ENCODE assay signal across 27 mouse cellular contexts in the genomic region with DNA sequence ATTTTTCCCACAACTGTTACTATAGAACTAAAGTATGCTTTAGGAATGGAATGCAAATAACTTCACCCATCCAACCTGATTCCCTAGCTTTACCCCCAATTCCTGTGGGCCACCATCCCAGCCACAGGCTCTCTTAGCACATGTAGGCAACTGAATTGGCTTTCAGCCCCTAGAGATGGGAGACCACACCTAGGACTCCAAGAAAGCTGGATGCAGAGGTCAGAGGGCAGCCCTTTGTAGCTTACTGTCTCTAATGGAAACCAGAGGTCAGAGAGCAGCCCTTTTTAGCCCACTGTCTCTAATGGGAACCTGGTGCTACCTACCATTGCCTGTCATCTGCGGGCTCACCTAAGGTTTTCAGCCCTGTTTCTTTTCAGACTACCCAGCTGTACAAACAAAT. TPM values are rescaled to one million over a fixed set of nuclear protein-coding genes. Genes with fewer than 3 reads are reported as not detected.
DNase-seq lines count a peak whose midpoint lies in the region; ATAC-seq and TF ChIP-seq lines count a peak whose summit lies in the region.
"Had no signal": no experiment of that assay in that cellular context is flagged by ENCODE, and none has a peak within 500 bp of the region (broad histone marks: within the 10 kb centered on the region; RNA-seq: fewer than 3 reads in every experiment).

No protein-coding gene starts in this region.

- H3K4me2 ChIP-seq in liver, embryonic 11.5 days, result no peak overlapping the region
- H3K4me2 ChIP-seq in liver, embryonic 12.5 days, result no peak overlapping the region
- H3K4me2 ChIP-seq: forebrain, embryonic 13.5 days; heart, embryonic 11.5 days; hindbrain, embryonic 14.5 days; limb, embryonic 15.5 days; liver, embryonic 15.5 days; lung, embryonic 14.5 days; neural tube, embryonic 12.5 days had no signal

- no peaks in the 10 kb centered on the region for H3K27me3 ChIP-seq in liver, embryonic 11.5 days (replicated peaks; ENCODE audit: control insufficient read depth, insufficient read depth, low read length)
- peaks cover 5% of the 10 kb centered on the region for H3K27me3 ChIP-seq in liver, embryonic 12.5 days (replicated peaks)
- H3K27me3 ChIP-seq: forebrain, embryonic 13.5 days; limb, embryonic 15.5 days; neural tube, embryonic 12.5 days had no signal

- 53% methylated on average over 1 of the region's 1 CpGs for WGBS in liver, embryonic 11.5 days
- 50% methylated on average over 1 of the region's 1 CpGs for WGBS in liver, embryonic 12.5 days (ENCODE audit: insufficient replicate concordance)

- no peaks in the 10 kb centered on the region for H3K36me3 ChIP-seq in liver, embryonic 11.5 days (ENCODE audit: control insufficient read depth, insufficient read depth, low read length)
- no peaks in the 10 kb centered on the region for H3K36me3 ChIP-seq in liver, embryonic 12.5 days
- no peaks in the 10 kb centered on the region for H3K36me3 ChIP-seq in ES-E14 (ENCODE audit: control insufficient read depth, insufficient read depth, low read length, poor library complexity, severe bottlenecking)
- H3K36me3 ChIP-seq: limb, embryonic 10.5 days; limb, embryonic 15.5 days; liver, embryonic 15.5 days; midbrain, embryonic 10.5 days; neural tube, embryonic 12.5 days had no signal

- H3K9ac ChIP-seq in liver, embryonic 11.5 days (ENCODE audit: low read depth, low read length), result no peak overlapping the region
- no peak overlapping the region for H3K9ac ChIP-seq in liver, embryonic 12.5 days
- H3K9ac ChIP-seq in ES-E14 (ENCODE audit: insufficient read depth, low read depth, low read length, poor library complexity, severe bottlenecking), result 0 out of 2 replicates have a peak overlapping the region, but pooled peaks have one; percentile 7
- H3K9ac ChIP-seq: forebrain, embryonic 13.5 days; hindbrain, embryonic 14.5 days; limb, embryonic 15.5 days; liver, embryonic 15.5 days; lung, embryonic 14.5 days; neural tube, embryonic 12.5 days had no signal

- intact Hi-C loops in left cerebral cortex, postnatal 4 days (cut with DNase I), result no loop called here

- DNase-seq in liver, embryonic 11.5 days (ENCODE audit: low spot score), result no peak
- no peak for DNase-seq in ES-E14 (ENCODE audit: low read depth, low spot score)
- DNase-seq in embryo, embryonic 10.5 days (ENCODE audit: low spot score), result peak; percentile 39
- no peak for DNase-seq in right cerebral cortex, postnatal 10 days (ENCODE audit: low spot score in 2 of 2)
- no peak for DNase-seq in left cerebral cortex, postnatal 4 days
- DNase-seq: adrenal gland, adult 8-10 months; B cell, adult 2 months; cerebellum, adult 2 months; cerebellum, postnatal 36 days; gastrocnemius, postnatal 14 days; heart, postnatal 36 days; kidney, postnatal 4 days; layer of hippocampus, postnatal 36 days; lung, embryonic 14.5 days; right cerebral cortex, postnatal 14 days had no signal

- no peaks in the 10 kb centered on the region for H3K9me3 ChIP-seq in liver, embryonic 11.5 days (ENCODE audit: control insufficient read depth, low read length)
- H3K9me3 ChIP-seq in liver, embryonic 12.5 days (replicated peaks), result no peaks in the 10 kb centered on the region
- no peaks in the 10 kb centered on the region for H3K9me3 ChIP-seq in ES-E14 (ENCODE audit: control insufficient read depth, insufficient read depth, low read depth, low read length)
- H3K9me3 ChIP-seq: forebrain, embryonic 13.5 days; limb, embryonic 10.5 days; limb, embryonic 15.5 days; liver, embryonic 15.5 days; midbrain, embryonic 10.5 days; neural tube, embryonic 12.5 days had no signal

- no peaks in the 10 kb centered on the region for H3K4me1 ChIP-seq in liver, embryonic 11.5 days (replicated peaks; ENCODE audit: control insufficient read depth, insufficient read depth, low read length)
- peaks cover 17% of the 10 kb centered on the region for H3K4me1 ChIP-seq in liver, embryonic 12.5 days
- H3K4me1 ChIP-seq in ES-E14 (ENCODE audit: control insufficient read depth in 2 of 2, insufficient read depth in 2 of 2, low read length in 2 of 2, poor library complexity in 1 of 2), result peaks cover 1 to 23% of the 10 kb centered on the region in 2 experiments
- H3K4me1 ChIP-seq: forebrain, embryonic 13.5 days; limb, embryonic 15.5 days had no signal

- 0 out of 2 replicates have a peak, but pooled peaks have one; percentile 26 for ATAC-seq in liver, embryonic 11.5 days (replicated peaks; ENCODE audit: low FRiP score)
- ATAC-seq in liver, embryonic 12.5 days, result no peak
- ATAC-seq: forebrain, embryonic 13.5 days; intestine, postnatal 0 days; midbrain, embryonic 16.5 days had no signal

- in situ Hi-C loops in ES-E14 (cut with MboI; ENCODE audit: low sequenced_read_pairs in 2 of 2, unreplicated experiment in 2 of 2), result no loop called here

- no peak overlapping the region for H3K4me3 ChIP-seq in liver, embryonic 11.5 days (ENCODE audit: low read depth, low read length)
- no peak overlapping the region for H3K4me3 ChIP-seq in liver, embryonic 12.5 days
- H3K4me3 ChIP-seq in ES-E14 (ENCODE audit: insufficient read depth in 1 of 2, low read depth in 1 of 2, low read length in 2 of 2, poor library complexity in 1 of 2, severe bottlenecking in 1 of 2), result peak overlapping the region in 1 of 2 experiments; percentile 9; a peak in 2 of 4 replicates
- H3K4me3 ChIP-seq: forebrain, embryonic 13.5 days; limb, embryonic 10.5 days; limb, embryonic 15.5 days; liver, embryonic 15.5 days; midbrain, embryonic 10.5 days; neural tube, embryonic 12.5 days had no signal

- no peak overlapping the region for H3K27ac ChIP-seq in liver, embryonic 11.5 days (ENCODE audit: low read depth, low read length)
- H3K27ac ChIP-seq in liver, embryonic 12.5 days, result no peak overlapping the region
- H3K27ac ChIP-seq in ES-E14 (ENCODE audit: insufficient read depth, low read depth, low read length, poor library complexity, severe bottlenecking), result peak overlapping the region; percentile 72; the same call in 1 of the 2 replicates
- H3K27ac ChIP-seq: forebrain, embryonic 13.5 days; hindbrain, embryonic 14.5 days; kidney, postnatal 0 days; limb, embryonic 10.5 days; limb, embryonic 15.5 days; liver, embryonic 15.5 days; midbrain, embryonic 10.5 days; neural tube, embryonic 12.5 days had no signal

TF ChIP-seq in ES-E14, 5 proteins besides CTCF, POLR2A, EP300 and RAD21:
- TF ChIP-seq CHD2 (IDR thresholded peaks at IDR 0.05; ENCODE audit: low read depth, low read length) (0 out of 2 replicates have a peak, but pooled peaks have one; percentile 29), HCFC1 (IDR thresholded peaks at IDR 0.05; ENCODE audit: borderline replicate concordance, insufficient read depth, low read length) (no peak)

RNA-seq across cellular contexts. Expression of gene Tasp1, which starts 10.9 kb away (rescaled TPM):
- polyA plus RNA-seq in liver, embryonic 11.5 days (2014; fragmentation: Nextera tagmentation; extraction: Ambion mirVana), result 26.3 and 29.5 TPM in 2 replicates
- polyA plus RNA-seq in liver, embryonic 12.5 days (2016; fragmentation: Nextera tagmentation; extraction: Ambion mirVana), result 20.6 and 20.8 TPM in 2 replicates
- total RNA-seq in ES-E14 (2012; rRNA removed), result 11.2 and 12.1 TPM in 2 replicates
- 10 to 100 TPM; 22.9 to 23.5 TPM for total RNA-seq in left cerebral cortex, postnatal 4 days (2021)
